8 mouse cellular contexts compared by ENCODE assay signal in the genomic region with DNA sequence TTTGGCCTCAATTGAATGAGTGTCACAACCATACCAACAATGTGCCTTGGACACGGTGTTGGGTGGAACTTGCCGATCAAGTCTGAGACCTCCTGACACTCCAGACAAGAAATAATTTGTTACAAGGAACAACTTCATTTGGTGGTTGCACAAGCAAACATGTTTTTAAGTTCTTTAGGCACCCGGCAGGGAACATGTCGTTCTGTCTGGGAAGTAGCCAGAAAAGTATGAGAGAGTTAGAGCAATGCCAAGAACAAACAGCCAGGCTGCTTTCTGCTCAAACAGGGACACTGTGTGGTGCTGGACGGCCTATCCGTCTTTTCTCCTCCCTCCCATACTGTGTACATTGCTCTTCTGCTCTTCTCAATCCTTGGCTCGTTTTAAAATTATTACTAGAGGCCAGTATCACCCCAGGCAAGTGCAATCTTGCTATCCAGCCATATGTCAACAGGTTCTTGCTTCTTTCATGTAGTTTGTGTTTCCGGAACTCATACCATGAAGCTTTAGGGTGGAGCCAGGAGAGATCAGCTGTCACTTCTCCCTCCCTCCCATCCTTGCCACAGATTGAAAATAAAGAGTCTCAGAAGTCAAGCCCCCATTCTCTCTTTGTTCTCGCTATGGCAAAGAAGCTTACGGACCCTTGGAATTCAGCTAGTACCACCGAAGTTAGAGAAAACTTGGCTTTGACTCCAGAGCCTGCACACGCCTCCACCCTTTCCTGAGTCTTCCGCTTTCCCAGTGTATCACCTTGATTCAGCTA. TPM values are rescaled to one million over a fixed set of nuclear protein-coding genes. Genes with fewer than 3 reads are reported as not detected.
DNase-seq lines count a peak whose midpoint lies in the region; ATAC-seq and TF ChIP-seq lines count a peak whose summit lies in the region.

No protein-coding gene starts in this region.

- H3K9me3 ChIP-seq in kidney, embryonic 15.5 days (replicated peaks), result no peaks in the 10 kb centered on the region
- H3K9me3 ChIP-seq in liver, embryonic 15.5 days (replicated peaks), result no peaks in the 10 kb centered on the region

- TF ChIP-seq EP300 in heart, adult 2 months (IDR thresholded peaks at IDR 0.05; ENCODE audit: insufficient read depth, low read depth, low read length), result peak; percentile 47

- no peaks in the 10 kb centered on the region for H3K79me2 ChIP-seq in heart, adult 2 months (replicated peaks; ENCODE audit: control insufficient read depth, insufficient read depth, low read length)

- H3K4me3 ChIP-seq in heart, adult 2 months, result peak overlapping the region; percentile 3; the same call in 1 of the 2 replicates
- H3K4me3 ChIP-seq in kidney, embryonic 15.5 days (replicated peaks), result no peak overlapping the region
- no peak overlapping the region for H3K4me3 ChIP-seq in liver, embryonic 15.5 days (replicated peaks)

- peaks cover 8% of the 10 kb centered on the region for H3K4me1 ChIP-seq in heart, adult 2 months (ENCODE audit: control insufficient read depth, insufficient read depth, low read length)
- H3K4me1 ChIP-seq in kidney, embryonic 15.5 days, result peaks cover 13% of the 10 kb centered on the region
- peaks cover 16% of the 10 kb centered on the region for H3K4me1 ChIP-seq in liver, embryonic 15.5 days (replicated peaks)

- no peak for TF ChIP-seq CTCF in heart, adult 2 months (IDR thresholded peaks at IDR 0.05)

- H3K27ac ChIP-seq in heart, adult 2 months, result peak overlapping the region; percentile 76
- H3K27ac ChIP-seq in kidney, embryonic 15.5 days, result no peak overlapping the region
- H3K27ac ChIP-seq in liver, embryonic 15.5 days (replicated peaks), result no peak overlapping the region

- intact Hi-C loops in heart, adult 2 months (cut with DNase I), result loop anchor here (2.0 kb wide), 1 partner anchor 54 kb away; the partner anchor contains the start of gene Pdk4

- peak; percentile 24 to 55 for DNase-seq in frontal cortex, adult 2 months (ENCODE audit: extremely low spot score in 1 of 2, low spot score in 1 of 2)
- DNase-seq in frontal cortex, postnatal 10 days (ENCODE audit: low spot score in 2 of 2), result no peak
- DNase-seq in ZHBTc4 (ENCODE audit: low read depth, low spot score), result peak; percentile 11
- peak; percentile 48 to 51 for DNase-seq in heart, adult 2 months
- peak; percentile 36 for DNase-seq in testis, postnatal 14 days (ENCODE audit: low spot score)
- no peak for DNase-seq in spleen, postnatal 14 days (ENCODE audit: low spot score in 2 of 2)

- 20% methylated on average over 13 of the region's 13 CpGs for WGBS in heart, adult 2 months
- 31% methylated on average over 13 of the region's 13 CpGs for WGBS in kidney, embryonic 15.5 days
- 30% methylated on average over 13 of the region's 13 CpGs for WGBS in liver, embryonic 15.5 days (ENCODE audit: insufficient replicate concordance)

- ATAC-seq in kidney, embryonic 15.5 days (replicated peaks; ENCODE audit: low FRiP score), result no peak
- ATAC-seq in liver, embryonic 15.5 days (ENCODE audit: insufficient read depth), result peak; percentile 6; the same call in 1 of the 2 replicates

- no peak overlapping the region; the same call in 1 of the 2 replicates for H3K9ac ChIP-seq in heart, adult 2 months (ENCODE audit: low read depth, low read length)
- H3K9ac ChIP-seq in kidney, embryonic 15.5 days, result no peak overlapping the region
- H3K9ac ChIP-seq in liver, embryonic 15.5 days, result no peak overlapping the region

- H3K36me3 ChIP-seq in heart, adult 2 months (ENCODE audit: control insufficient read depth, insufficient read depth, low read length), result no peaks in the 10 kb centered on the region
- H3K36me3 ChIP-seq in kidney, embryonic 15.5 days, result no peaks in the 10 kb centered on the region
- H3K36me3 ChIP-seq in liver, embryonic 15.5 days (replicated peaks), result no peaks in the 10 kb centered on the region

- H3K4me2 ChIP-seq in kidney, embryonic 15.5 days, result peak overlapping the region; percentile 31
- H3K4me2 ChIP-seq in liver, embryonic 15.5 days, result peak overlapping the region; percentile 36

- TF ChIP-seq POLR2A in heart, adult 2 months (IDR thresholded peaks at IDR 0.05; ENCODE audit: insufficient read depth, low read depth, low read length), result peak; percentile 34; the same call in 1 of the 2 replicates

- H3K27me3 ChIP-seq in heart, adult 2 months (ENCODE audit: control insufficient read depth, insufficient read depth, low read length), result no peaks in the 10 kb centered on the region
- H3K27me3 ChIP-seq in kidney, embryonic 15.5 days, result no peaks in the 10 kb centered on the region
- no peaks in the 10 kb centered on the region for H3K27me3 ChIP-seq in liver, embryonic 15.5 days

RNA-seq across cellular contexts. Expression of gene Pdk4, which starts 52.8 kb away (rescaled TPM):
- 7.5 and 11.0 TPM in 2 replicates for polyA plus RNA-seq in frontal cortex, adult 2 months (2012; rRNA removed)
- total RNA-seq in heart, adult 2 months (2021), result 100 to 1,000 TPM; 267 to 633 TPM
- 163 and 258 TPM in 2 replicates for polyA plus RNA-seq in heart, adult 2 months (2012; rRNA removed)
- polyA plus RNA-seq in kidney, embryonic 15.5 days (2015; fragmentation: Nextera tagmentation; extraction: Ambion mirVana), result 2.7 and 3.7 TPM in 2 replicates
- polyA plus RNA-seq in liver, embryonic 15.5 days (2015; fragmentation: Nextera tagmentation; extraction: Ambion mirVana), result 2.8 and 3.1 TPM in 2 replicates

Comparison
In these comparisons a context has a peak if more than half of its experiments do, and no peak if none do; other contexts are left out.
1. DNase-seq: peak in frontal cortex, adult 2 months (2 of 2), ZHBTc4 (single experiment), heart, adult 2 months (2 of 2) and testis, postnatal 14 days (single experiment); none in frontal cortex, postnatal 10 days (0 of 2) and spleen, postnatal 14 days (0 of 2).
2. RNA of gene Pdk4, which starts 52.8 kb away (polyA plus RNA-seq): 163 to 258 TPM in heart, adult 2 months; 7.5 to 11.0 TPM in frontal cortex, adult 2 months, 2.8 to 3.1 TPM in liver, embryonic 15.5 days and 2.7 to 3.7 TPM in kidney, embryonic 15.5 days; every median in the first group is over 10 times any median in the second.